In the genomic region with DNA sequence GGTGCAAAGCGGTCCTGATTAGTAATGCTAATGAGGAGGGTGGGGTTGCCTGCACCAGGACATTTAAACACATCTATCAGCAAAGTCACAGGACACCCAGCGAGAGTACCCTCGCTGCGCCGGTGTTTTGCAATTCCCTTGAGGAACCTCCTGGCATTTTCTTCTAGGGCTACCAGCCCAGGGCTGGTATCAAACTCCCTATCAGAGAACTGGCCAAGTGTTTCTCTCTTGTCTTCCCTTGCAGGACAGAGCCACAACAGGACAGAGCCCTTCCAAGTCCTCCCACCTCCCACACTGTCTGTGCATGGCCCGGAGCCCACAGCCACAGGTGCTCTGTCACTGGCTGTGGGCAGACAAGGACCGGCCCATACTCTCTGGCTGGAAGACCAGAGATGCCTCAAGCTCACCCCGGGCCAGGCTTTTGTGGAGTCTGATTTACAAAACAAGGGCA, we compare ENCODE assay signal across 8 mouse cellular contexts. TPM values are rescaled to one million over a fixed set of nuclear protein-coding genes. Genes with fewer than 3 reads are reported as not detected.
DNase-seq lines count a peak whose midpoint lies in the region; ATAC-seq and TF ChIP-seq lines count a peak whose summit lies in the region.

No protein-coding gene starts in this region.

- peak overlapping the region; percentile 98 for H3K4me2 ChIP-seq in embryonic facial prominence, embryonic 13.5 days
- peak overlapping the region; percentile 73 for H3K4me2 ChIP-seq in intestine, embryonic 14.5 days (ENCODE audit: low read length)
- peak overlapping the region; percentile 89 for H3K4me2 ChIP-seq in midbrain, embryonic 13.5 days (replicated peaks)

- TF ChIP-seq CTCF in liver, adult 2 months (IDR thresholded peaks at IDR 0.05; ENCODE audit: low read depth, low read length), result no peak

- no peak for TF ChIP-seq POLR2A in liver, adult 2 months (IDR thresholded peaks at IDR 0.05; ENCODE audit: extremely low read depth, insufficient read depth, low read length)

- 4% methylated on average over 8 of the region's 8 CpGs for WGBS in liver, adult 2 months
- 2% methylated on average over 8 of the region's 8 CpGs for WGBS in embryonic facial prominence, embryonic 13.5 days
- 4% methylated on average over 8 of the region's 8 CpGs for WGBS in intestine, embryonic 14.5 days
- 0% methylated on average over 8 of the region's 8 CpGs for WGBS in midbrain, embryonic 13.5 days

- H3K4me1 ChIP-seq in liver, adult 2 months (ENCODE audit: control insufficient read depth, insufficient read depth, low read length), result peaks cover 8% of the 10 kb centered on the region; the same call in 1 of the 2 replicates
- H3K4me1 ChIP-seq in embryonic facial prominence, embryonic 13.5 days, result peaks cover 44% of the 10 kb centered on the region
- peaks cover 52% of the 10 kb centered on the region for H3K4me1 ChIP-seq in intestine, embryonic 14.5 days (replicated peaks; ENCODE audit: control insufficient read depth, insufficient read depth, low read length)
- H3K4me1 ChIP-seq in midbrain, embryonic 13.5 days (replicated peaks), result peaks cover 35% of the 10 kb centered on the region

- no peaks in the 10 kb centered on the region for H3K36me3 ChIP-seq in liver, adult 2 months (ENCODE audit: control insufficient read depth, insufficient read depth, low read length)
- no peaks in the 10 kb centered on the region for H3K36me3 ChIP-seq in embryonic facial prominence, embryonic 13.5 days
- no peaks in the 10 kb centered on the region for H3K36me3 ChIP-seq in intestine, embryonic 14.5 days (ENCODE audit: control insufficient read depth, insufficient read depth, low read length)
- no peaks in the 10 kb centered on the region for H3K36me3 ChIP-seq in midbrain, embryonic 13.5 days

- peak overlapping the region; percentile 80 for H3K9ac ChIP-seq in liver, adult 2 months (ENCODE audit: low read depth, low read length)
- peak overlapping the region; percentile 85 for H3K9ac ChIP-seq in embryonic facial prominence, embryonic 13.5 days
- H3K9ac ChIP-seq in intestine, embryonic 14.5 days (ENCODE audit: low read length), result peak overlapping the region; percentile 54
- H3K9ac ChIP-seq in midbrain, embryonic 13.5 days (replicated peaks), result peak overlapping the region; percentile 74

- no peak; the same call in 1 of the 2 replicates for ATAC-seq in embryonic facial prominence, embryonic 13.5 days (ENCODE audit: insufficient number of reproducible peaks, insufficient read depth, low FRiP score, low TSS enrichment, low read depth)
- ATAC-seq in intestine, embryonic 14.5 days (replicated peaks; ENCODE audit: low FRiP score, low TSS enrichment, low read depth), result 0 out of 2 replicates have a peak, but pooled peaks have one; percentile 2
- peak; percentile 37 for ATAC-seq in midbrain, embryonic 13.5 days

- peaks cover 14% of the 10 kb centered on the region; the same call in 1 of the 2 replicates for H3K79me2 ChIP-seq in liver, adult 2 months (ENCODE audit: control insufficient read depth, insufficient read depth, low read length)

- no peaks in the 10 kb centered on the region for H3K9me3 ChIP-seq in embryonic facial prominence, embryonic 13.5 days
- no peaks in the 10 kb centered on the region for H3K9me3 ChIP-seq in intestine, embryonic 14.5 days (ENCODE audit: control insufficient read depth, low read length)
- H3K9me3 ChIP-seq in midbrain, embryonic 13.5 days, result no peaks in the 10 kb centered on the region

- H3K27me3 ChIP-seq in liver, adult 2 months (ENCODE audit: control insufficient read depth, insufficient read depth, low read length), result no peaks in the 10 kb centered on the region
- peaks cover 6% of the 10 kb centered on the region for H3K27me3 ChIP-seq in embryonic facial prominence, embryonic 13.5 days
- no peaks in the 10 kb centered on the region for H3K27me3 ChIP-seq in intestine, embryonic 14.5 days (replicated peaks; ENCODE audit: control insufficient read depth, insufficient read depth, low read length)
- peaks cover 37% of the 10 kb centered on the region for H3K27me3 ChIP-seq in midbrain, embryonic 13.5 days

- H3K27ac ChIP-seq in liver, adult 2 months (replicated peaks; ENCODE audit: insufficient read depth, low read depth, low read length), result peak overlapping the region; percentile 38
- H3K27ac ChIP-seq in embryonic facial prominence, embryonic 13.5 days, result no peak overlapping the region
- no peak overlapping the region for H3K27ac ChIP-seq in intestine, embryonic 14.5 days (ENCODE audit: low read depth)
- H3K27ac ChIP-seq in midbrain, embryonic 13.5 days, result no peak overlapping the region

- H3K4me3 ChIP-seq in liver, adult 2 months (ENCODE audit: insufficient read depth, low read depth, low read length), result peak overlapping the region; percentile 67
- H3K4me3 ChIP-seq in embryonic facial prominence, embryonic 13.5 days, result peak overlapping the region; percentile 72
- peak overlapping the region; percentile 58 for H3K4me3 ChIP-seq in intestine, embryonic 14.5 days (ENCODE audit: low read depth, low read length)
- peak overlapping the region; percentile 62 for H3K4me3 ChIP-seq in midbrain, embryonic 13.5 days (replicated peaks)

- no peak for DNase-seq in liver, adult 2 months (ENCODE audit: extremely low read depth, low read depth, low spot score)
- no peak for DNase-seq in liver
- peak; percentile 69 for DNase-seq in intestine, embryonic 14.5 days (ENCODE audit: low spot score)
- no peak for DNase-seq in embryo, embryonic 9.5 days (ENCODE audit: extremely low spot score)
- DNase-seq in layer of hippocampus, adult 11-12 months (ENCODE audit: low spot score), result no peak
- DNase-seq in thymus, postnatal 25 days, result no peak

RNA-seq across cellular contexts. Expression of a gene that starts 1.0 kb away (rescaled TPM):
- total RNA-seq in liver, adult 2 months (2014; rRNA removed), result 7.5 and 8.0 TPM in 2 replicates
- polyA plus RNA-seq in liver, adult 2 months (2012; rRNA removed), result 6.6 and 8.1 TPM in 2 replicates
- 22.4 and 22.5 TPM in 2 replicates for polyA plus RNA-seq in embryonic facial prominence, embryonic 13.5 days (2015; fragmentation: Nextera tagmentation; extraction: Ambion mirVana)
- 18.3 and 19.6 TPM in 2 replicates for polyA plus RNA-seq in intestine, embryonic 14.5 days (2014; fragmentation: Nextera tagmentation; extraction: Ambion mirVana)
- polyA plus RNA-seq in midbrain, embryonic 13.5 days (2015; fragmentation: Nextera tagmentation; extraction: Ambion mirVana), result 17.5 and 21.1 TPM in 2 replicates

RNA-seq across cellular contexts. Expression of a gene that starts 35.5 kb away (rescaled TPM):
- total RNA-seq in liver, adult 2 months (2014; rRNA removed), result 0.18 and 0.27 TPM in 2 replicates
- polyA plus RNA-seq in liver, adult 2 months (2012; rRNA removed), result 0.06 and 0.17 TPM in 2 replicates
- polyA plus RNA-seq in embryonic facial prominence, embryonic 13.5 days (2015; fragmentation: Nextera tagmentation; extraction: Ambion mirVana), result 0.15 and 0.25 TPM in 2 replicates
- 0.50 and 0.54 TPM in 2 replicates for polyA plus RNA-seq in intestine, embryonic 14.5 days (2014; fragmentation: Nextera tagmentation; extraction: Ambion mirVana)
- not detected in 2 replicates for polyA plus RNA-seq in midbrain, embryonic 13.5 days (2015; fragmentation: Nextera tagmentation; extraction: Ambion mirVana)
